Mouse (Mus musculus) left cerebral cortex, adult 11 months (tissue): Measurements from ENCODE around the gene Il1rn.

Experiments used
- DNase-seq: peaks from one replicate; pipeline ENCODE4 v3.0.0; 2022; ENCODE audit warnings: low spot score

Il1rn gene

DNA sequence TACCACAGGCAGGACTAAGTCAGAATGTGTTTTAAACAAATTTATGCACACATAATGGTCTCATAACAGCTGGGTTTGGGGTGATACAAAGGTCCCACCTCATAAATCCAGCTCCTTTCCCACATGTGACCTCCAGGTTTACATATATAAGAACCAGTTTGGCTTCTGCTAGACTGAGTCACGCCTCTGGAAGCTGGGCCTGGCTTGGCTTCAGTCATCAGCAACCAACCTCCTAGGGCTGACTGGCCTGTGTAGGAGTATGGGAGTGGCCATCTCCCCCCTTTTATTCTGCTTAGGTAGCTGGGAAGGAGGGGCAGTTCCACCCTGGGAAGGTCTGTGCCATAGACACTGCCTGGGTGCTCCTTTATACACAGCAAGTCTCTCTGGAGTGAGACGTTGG, at the start of gene Il1rn:
TSS of gene Il1rn (plus strand) at position 309 of the 400 bp plus-strand sequence.
- no peak for DNase-seq

DNA sequence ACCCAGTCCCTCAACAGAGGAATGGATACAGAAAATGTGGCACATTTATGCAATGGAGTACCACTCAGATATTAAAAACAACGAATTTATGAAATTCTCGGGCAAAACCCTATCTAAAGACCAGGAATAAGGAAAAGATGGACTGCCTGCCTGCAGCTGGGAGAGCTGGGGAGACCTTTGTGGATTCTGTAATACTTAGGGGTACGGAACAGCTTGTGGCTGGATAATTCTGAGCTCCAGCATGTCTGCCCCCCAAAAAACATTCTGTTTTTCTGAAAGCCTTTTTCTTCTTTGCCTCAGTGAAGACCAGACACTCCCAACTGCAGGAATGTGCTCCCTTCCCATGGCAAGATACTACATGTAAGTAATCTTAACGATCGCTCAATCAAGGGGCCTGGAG, 45.8 kb upstream of the Il1rn start, which contains the start of gene Il1f10:
TSS of gene Il1f10 (plus strand) at position 301 of the 400 bp plus-strand sequence.
- no peak for DNase-seq

DNA sequence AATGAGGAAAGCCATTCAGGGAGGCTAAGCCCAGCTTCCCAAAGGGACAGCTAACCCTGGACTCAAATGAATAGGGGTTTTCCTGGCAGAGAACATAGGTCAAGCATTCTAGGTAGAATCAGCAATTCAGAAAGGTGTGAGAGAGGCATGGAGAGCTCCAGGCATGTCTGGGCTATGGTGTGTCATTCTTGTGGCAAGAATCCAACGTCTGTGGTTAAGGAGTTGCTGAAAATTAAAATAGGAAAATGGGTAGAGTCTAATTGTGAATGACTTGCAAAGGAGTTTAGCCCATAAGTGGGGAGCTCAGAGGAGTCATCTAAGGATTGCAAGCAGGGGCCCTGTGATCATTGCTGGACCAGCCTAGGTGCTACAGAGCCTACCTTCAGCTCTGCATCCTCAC, 42.0 kb upstream of the Il1rn start:
- DNase-seq: no peak

DNA sequence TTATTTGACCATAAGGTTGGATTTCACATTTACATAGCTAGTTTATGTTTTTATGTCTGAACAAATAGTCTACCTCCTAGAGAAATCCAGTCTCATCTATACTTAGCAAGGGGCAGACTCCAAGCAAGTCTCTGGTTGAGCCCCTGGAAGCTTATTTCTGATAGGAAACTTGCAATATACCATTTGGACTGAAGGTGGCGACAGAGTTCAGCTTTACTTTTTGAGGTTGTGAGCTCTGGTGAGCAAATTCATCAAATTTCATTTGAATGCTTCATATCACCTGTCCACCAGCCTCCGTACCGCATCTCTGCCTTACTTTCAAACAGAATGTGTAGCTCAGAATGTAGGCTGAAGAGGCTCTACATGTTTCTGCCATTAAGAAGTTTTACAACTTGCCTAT, 39.8 kb upstream of the Il1rn start:
- DNase-seq: peak; percentile 9

DNA sequence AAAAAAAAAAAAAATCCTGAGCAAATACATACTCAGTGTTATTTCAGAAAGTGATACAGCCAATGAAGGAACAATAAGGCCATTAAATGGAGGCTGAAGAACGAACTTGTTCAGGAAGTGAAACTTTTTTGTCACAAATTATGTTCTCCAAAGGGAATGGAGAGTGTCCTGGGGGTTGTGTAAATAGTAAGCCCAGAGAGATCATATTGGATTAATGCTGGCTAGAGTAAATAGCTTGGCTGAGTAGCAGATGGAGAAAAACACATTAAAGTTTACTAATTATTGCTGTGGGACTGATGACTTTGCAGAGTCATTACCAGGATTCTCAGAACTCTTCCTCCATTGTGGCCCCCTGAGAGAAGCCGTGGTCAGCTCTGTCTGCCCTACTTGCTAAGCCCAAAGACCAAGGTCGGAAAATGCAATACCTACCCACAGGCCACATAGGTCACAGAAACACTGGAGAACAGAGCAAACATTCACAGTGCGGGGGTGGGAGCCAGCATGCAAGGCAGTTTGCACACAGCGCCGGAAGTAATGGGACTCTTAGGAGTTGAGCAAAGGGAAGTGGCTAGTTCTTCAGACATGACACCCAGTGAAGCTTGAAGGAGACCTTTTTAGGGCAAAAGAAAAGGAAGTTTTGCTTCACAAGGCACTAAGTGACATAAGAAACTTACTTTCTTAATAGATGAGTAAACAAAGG, 25.2 kb upstream of the Il1rn start:
- no peak for DNase-seq

DNA sequence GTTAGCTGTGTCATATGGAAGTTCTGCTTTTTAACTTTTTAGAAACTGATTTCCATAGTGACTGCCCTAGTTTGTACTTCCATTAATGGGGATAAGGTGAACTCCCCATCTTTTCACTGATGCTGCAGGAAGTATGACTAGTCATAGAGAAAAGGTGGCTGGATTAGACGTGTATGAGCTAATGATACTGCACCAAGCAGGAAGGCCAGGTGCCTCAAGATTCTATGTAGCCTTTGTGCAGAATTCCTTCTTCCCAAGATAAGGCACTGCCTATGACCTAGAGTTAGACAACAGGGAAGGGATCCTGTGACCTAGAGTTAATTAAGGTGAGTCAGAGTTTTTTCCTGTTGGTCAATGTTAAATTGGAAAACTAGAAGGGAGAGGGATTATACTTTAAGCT, 19.7 kb upstream of the Il1rn start:
- no peak for DNase-seq

DNA sequence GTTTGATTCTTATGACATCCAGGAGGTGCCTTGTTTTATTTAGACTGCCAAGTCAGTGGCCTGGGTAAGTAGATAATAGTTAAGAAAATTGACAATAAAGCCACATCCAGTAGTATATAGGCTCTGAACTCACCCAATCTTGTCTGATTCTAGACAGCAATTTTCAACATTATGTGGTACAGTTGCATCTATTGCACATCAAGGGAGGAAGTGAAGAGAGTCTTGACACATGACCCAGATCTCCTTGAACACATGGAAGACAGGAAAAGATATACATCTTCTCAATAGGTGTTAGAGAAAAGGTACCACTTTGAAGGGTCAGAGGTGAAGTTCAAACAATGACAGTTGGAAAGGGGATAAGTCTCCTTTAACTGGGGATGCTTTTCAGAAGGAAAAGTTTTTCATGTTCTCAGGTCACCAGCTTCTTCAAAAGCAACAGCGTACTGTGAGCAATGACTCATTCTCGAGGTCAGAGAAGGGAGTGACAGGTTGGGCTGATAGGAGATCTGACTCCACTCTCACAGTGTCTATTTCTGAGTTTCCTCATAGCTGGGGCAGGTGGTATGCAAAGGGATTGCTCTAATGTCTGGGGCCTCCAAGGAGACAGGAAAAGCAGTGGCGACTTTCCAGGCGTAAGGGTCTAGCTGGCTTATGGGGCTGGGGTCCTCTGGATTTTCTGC, 18.6 kb upstream of the Il1rn start:
- DNase-seq: no peak

DNA sequence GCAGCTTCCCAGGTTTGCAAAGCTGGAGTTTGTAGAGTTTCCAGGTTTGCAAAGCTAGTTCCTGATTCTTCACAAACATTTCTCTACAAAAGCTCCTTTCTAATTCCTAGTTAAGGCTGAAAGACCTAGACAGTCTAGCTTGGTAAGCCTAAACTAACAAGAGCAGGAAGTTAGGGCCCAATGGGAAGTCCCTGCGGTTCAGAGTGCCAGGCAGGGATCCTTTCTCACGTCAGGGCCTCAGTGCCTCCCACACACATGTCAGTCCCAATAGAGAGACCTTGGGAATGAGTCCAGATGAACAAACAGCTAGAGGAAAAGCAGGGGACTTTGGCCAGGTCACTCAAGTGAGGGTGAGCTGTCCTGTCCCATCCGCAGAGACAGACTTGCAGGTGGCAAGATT, 1.3 kb upstream of the Il1rn start:
- DNase-seq: no peak

DNA sequence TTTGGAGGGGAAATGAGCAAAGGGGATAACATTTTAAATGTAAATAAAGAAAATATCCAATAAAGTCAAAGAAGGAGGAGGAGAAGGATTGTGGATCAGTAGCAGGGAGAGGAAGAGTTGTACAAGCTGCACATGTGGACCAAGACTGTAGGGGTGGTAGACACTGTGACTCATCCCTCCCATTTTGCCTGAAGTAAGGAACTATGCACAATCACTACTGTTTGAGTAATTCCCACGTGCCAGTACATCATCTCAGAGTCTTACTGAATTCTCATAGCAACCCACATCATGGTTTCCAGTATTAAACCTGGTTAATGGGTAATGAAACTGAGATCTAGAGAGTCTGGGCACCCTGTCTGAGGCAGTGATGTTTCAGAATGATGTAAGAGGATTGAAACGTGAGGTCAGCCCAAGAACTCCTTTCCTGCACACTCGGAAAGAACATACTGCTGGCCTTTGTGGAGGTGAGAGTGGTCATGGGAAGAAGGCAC, 4.8 kb downstream of the Il1rn start:
- DNase-seq: no peak

DNA sequence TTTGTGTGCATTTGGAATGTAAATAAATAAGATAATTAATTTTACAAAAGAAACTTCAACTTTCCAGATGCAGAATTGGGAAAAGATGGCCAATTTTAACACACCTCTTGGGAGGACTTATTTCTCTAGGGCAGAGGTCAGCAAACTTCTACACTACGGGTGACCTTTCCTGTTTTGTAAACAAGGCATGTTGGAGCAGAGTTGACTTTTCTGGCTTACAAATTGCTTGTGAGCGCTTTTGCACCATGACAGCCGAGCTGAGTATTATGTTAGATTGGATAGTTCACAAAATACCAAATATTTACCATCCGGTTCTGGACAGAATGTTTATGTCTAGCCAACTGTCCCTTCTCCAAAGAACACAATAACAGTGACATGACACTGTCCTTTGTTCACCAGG, 8.0 kb downstream of the Il1rn start:
- DNase-seq: no peak

DNA sequence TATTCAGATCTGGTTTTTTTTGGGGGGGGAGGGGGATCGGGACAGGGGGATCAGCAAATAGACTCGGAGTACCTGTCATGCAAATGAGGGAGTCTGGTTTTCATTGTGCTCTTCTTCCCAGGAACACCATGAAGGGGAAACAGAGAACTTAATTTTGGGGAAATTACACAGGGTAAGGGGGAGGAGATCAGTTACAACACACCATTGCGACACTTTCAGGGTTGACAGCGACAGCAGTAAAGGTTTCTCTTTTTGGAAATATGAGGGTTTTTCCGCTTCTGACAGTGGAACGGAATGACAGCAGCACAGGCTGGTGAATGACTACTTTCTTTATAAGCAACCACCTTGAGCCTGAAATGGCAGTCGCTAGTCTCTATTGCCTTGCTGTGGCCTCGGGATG, 8.4 kb downstream of the Il1rn start:
- no peak for DNase-seq

DNA sequence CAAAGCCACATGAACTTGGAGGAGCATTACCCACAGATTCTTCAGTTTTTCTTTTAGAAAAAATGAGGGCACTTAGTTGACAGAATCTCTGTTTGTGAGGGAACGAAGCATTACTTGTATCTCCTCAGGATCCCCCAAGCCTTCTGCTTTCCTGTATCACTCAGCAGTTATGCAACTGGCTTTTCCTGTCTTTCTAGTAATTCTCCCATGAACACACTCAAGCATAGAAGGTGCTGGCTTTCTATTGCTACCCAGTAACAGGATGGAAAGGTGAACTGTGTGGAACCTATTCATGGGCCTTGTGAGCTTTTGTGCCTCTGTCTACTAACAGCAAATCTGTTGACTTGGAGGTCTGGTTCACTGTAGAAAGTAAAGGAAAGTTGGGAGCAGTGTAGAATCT, 11.3 kb downstream of the Il1rn start:
- DNase-seq: no peak

DNA sequence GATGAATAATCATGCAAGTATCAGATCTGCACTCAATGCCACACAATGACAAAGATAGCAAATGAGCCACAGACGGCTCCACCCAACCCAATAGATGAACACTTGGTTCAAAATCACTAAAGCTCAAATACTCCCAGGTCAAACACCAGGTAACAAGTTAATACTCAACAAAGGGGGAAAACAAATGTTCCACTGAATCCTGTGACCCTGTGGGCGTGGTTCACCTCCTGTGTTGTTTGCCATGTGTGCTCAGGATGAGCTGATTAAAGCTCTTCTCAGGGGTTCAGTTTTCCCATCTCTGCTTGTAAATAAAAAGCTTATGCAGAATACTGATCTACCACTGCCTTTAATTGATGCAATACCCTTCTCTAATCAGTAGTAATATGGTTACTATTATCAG, 14.5 kb downstream of the Il1rn start:
- DNase-seq: no peak

DNA sequence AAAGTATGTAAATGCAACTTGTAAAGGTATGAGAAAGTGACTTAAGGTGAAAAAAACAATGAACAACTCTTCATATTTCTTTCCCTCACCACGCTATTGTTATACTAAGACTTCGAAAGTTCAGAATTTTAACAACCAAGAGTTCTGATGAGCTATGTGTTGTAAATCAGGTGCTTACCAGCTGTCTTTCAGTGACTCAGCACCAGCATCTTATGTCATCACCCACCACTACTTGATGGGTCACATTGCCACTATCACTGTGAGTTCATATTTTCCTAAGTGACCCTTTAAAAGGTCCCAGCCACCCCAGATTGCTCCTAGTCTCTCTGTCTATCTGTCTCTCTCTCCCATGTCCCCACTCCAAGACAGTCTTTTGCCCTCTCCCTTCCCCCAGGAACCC, 16.4 kb downstream of the Il1rn start:
- DNase-seq: no peak

DNA sequence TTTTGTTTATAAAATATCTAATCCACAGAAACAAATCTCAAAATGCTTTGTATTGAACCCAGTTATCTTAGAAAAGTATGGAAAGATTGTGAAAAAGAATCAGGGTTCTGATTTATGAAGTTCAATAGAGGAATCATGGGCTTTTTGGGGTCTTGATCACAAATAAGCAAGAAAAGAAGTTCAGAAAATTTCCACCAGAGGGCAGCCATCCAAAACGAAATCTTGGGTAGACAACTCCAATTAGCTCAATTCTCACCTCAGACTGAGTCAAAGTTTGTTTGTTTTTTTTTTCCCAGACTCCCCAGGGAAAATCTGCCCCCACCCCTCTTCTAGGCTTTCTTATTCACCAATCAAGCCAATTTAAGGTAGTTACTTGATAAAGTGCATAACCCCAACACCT, 21.0 kb downstream of the Il1rn start:
- DNase-seq: no peak

DNA sequence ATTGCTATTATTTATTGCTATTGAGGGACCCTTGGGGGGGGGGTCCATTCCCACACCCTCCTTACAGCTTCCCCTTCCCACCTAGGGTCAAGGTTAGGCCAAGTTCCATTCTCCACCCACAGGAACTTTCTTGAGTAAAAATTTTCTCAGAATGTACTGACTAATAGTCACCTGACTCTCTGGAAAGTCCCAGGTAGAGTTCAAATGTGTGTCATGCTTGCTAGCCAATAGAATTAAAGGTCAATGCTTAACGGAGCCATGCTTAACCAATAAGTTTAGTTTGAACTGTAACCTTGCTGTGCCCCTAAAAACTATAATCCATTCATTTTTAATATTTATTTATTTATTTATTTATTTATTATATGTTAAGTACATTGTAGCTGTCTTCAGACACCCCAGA, 22.7 kb downstream of the Il1rn start:
- no peak for DNase-seq

DNA sequence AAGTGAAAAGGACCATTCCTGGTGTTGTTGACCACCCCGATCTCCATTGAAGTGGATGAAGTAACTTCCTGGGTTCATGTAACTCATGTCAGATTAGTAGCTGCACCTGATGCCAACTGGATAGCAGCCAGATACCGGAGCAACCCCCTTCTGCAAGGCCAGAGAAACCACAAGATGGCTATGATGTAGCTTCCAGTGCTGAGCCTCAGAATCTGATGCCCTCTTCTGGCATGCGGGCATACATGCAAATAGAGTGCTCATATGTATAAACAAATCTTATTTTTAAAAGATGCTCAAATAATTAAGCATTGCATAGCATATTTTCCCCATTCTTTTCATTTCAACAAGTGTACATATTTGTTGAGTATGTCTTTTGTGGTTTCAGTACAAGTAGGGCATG, 27.2 kb downstream of the Il1rn start:
- DNase-seq: no peak

DNA sequence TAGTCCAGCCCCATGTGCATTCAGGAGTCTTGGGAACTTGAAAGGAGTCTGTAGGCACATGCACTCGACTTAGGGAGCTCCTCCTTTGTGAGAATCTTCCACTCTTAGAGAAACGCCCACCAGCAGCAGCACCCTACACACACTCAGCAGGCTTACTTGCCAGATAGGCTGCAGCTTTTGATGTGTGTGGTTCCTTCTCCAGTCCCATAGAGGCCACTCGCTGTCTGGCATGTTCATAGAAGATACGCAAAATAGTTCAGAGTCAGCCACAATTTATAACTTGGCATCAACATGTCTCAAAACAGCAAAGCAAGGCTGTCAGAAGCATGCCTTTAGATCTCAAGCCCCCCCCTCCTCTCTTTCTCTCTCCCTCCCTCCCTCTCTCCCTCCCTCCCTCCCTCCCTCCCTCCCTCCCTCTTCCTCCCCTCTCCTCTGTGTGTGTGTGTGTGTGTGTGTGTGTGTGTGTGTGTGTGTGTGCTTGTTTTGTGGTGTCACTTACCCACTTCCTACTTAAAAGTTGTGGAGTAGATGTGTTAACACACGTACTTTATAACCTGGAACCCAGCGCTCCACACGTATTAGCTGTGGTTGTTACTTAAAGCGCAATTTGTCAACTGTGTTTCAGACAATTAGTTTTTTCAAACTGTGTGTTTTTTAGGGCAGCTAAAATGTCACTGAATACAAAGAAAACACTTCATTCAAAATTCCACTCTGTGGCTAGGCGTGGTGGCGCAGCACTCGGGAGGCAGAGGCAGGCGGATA, 29.7 kb downstream of the Il1rn start:
- DNase-seq: no peak

DNA sequence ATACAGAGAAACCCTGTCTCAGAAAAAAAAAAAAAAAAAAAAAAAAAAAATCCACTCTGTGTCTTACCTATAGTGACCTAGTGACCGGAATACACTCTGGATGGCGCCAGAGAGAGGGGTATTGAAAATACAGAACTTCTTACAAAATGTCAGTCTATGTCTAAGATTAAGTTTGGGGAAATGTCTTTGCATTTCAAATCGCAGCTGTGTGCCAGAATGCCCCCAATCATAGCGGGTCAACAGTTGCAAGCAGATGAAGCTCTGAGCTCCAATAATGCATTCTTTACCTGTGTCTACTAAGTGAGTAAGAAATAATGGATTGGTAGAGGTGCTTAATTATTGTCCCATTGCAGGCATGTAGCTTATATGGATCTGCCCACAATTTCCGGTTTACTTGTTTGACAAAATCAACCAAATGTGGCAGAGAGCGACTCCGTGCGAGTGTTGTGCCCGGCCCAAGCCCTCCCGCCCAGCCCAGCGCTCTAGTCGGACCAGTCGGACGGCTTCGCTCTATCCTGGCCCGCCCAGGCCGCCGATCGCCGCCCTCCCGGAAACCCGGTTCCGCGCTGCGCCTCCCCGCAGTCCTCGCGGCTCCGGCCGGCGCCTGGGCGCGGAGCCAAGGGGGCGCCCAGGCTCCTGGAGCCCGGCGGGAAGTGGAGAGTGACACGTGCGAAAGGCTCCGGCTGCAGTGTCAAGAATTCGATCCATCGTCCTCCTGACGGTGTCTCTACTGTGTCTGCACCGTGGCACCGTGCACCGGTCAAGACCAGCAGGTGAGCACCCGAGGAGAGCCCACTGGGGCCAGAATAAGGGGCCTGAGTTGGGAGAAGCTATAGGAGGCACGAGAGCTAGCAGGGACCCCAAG, 30.6 kb downstream of the Il1rn start, which contains the start of gene Psd4:
TSS of gene Psd4 (plus strand) at position 551 of the 865 bp plus-strand sequence.
- DNase-seq: no peak

DNA sequence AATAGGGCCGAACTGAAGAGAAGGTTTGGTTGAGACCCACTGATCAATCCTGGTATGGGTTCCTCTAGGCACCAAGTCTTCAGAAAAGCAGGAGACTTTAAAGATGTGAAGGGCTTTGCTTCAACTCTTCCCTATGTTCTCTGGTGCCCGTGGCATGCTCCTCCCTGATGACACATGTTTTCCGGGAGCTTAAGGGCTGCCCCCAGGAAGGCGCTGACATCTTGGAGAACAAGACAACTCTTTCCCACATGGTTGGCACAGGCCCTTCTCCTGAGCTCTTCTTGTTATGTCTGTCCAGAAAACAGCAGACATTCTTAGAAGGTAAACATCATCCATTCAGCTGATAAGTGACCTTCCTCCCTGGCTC, 31.2 kb downstream of the Il1rn start:
- no peak for DNase-seq

DNA sequence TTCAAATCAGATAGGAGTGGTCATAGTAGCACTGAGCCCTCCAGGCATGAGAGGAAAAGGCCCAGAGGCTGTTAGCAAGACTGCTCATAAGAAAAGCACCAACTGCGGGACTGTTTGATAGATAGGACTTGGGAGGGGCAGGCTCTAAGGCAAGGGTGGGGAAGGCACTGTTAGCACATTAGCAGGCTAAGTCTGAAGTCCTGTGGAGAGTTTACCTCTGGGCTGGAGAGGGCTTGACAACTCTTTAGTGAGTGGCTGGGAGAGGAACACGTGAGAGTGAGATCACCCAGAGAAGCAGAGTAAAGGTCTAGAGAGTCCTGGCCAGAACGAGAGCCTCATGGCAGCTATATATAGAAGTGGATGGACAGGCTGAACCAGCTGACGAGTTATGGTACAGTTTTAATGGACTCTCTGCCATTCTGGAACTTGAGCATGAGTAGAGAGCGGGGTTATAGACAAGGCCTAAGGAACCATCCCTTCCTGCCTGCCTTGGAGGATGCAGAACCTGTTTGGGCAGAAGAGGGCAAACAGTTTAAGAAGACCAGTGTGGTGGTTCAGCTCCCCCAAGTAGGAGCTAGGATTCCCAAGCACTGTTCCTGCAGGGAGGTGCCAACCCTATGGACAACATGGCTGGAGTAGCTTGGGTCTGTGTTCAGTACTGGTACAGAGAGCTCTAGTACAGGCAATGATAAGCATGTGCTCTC, 42.2 kb downstream of the Il1rn start:
- no peak for DNase-seq
